Mouse (Mus musculus) forebrain, embryonic 10.5 days (tissue): Measurements from ENCODE around the gene Dnajc5. TPM values are rescaled to one million over a fixed set of nuclear protein-coding genes. Genes with fewer than 3 reads are reported as not detected.

Source experiments
- DNase-seq: peaks from one replicate; pipeline ENCODE4 v3.0.0-alpha.2; 2017; ENCODE audit warnings: low spot score; ENCODE audit errors: extremely low spot score
- H3K27ac ChIP-seq: fragments of 300-500 bp; sonication (generic); 2 replicates; pipeline ENCODE4 v1.5.1; 2016; ENCODE audit warnings: mild to moderate bottlenecking
- H3K27me3 ChIP-seq: fragments of 300-500 bp; sonication (generic); 2 replicates; pipeline ENCODE4 v1.6.1; 2016; ENCODE audit warnings: mild to moderate bottlenecking; ENCODE audit not compliant: poor library complexity, severe bottlenecking
- H3K36me3 ChIP-seq: fragments of 300-500 bp; sonication (generic); replicated peaks from 2 replicates; pipeline ENCODE4 v1.6.1; 2016; ENCODE audit warnings: mild to moderate bottlenecking, moderate library complexity
- H3K4me1 ChIP-seq: fragments of 300-500 bp; sonication (generic); 2 replicates; pipeline ENCODE4 v1.6.1; 2016
- H3K4me3 ChIP-seq: fragments of 300-500 bp; sonication (generic); 2 replicates; pipeline ENCODE4 v1.5.1; 2016; ENCODE audit warnings: mild to moderate bottlenecking, moderate library complexity
- H3K9me3 ChIP-seq: fragments of 300-500 bp; sonication (generic); 2 replicates; pipeline ENCODE4 v1.6.1; 2016; ENCODE audit warnings: mild to moderate bottlenecking, moderate library complexity
- WGBS: fragments of 180-500 bp; shearing (Covaris S2); methylation state at CpG from one replicate; pipeline ENCODE4 v1.1.7; 2016; 5-methylcytosine and 5-hydroxymethylcytosine counted together
- polyA plus RNA-seq: library from polyadenylated mRNA; unstranded; fragments of >200 nt; fragmentation: Nextera tagmentation; extraction: Ambion mirVana; gene quantifications from 2 replicates; pipeline ENCODE4 v1.2.1, GENCODE M21; 2016

Gene Dnajc5
- polyA plus RNA-seq, 1 experiment from 2014 or later = 92.3 TPM

DNA sequence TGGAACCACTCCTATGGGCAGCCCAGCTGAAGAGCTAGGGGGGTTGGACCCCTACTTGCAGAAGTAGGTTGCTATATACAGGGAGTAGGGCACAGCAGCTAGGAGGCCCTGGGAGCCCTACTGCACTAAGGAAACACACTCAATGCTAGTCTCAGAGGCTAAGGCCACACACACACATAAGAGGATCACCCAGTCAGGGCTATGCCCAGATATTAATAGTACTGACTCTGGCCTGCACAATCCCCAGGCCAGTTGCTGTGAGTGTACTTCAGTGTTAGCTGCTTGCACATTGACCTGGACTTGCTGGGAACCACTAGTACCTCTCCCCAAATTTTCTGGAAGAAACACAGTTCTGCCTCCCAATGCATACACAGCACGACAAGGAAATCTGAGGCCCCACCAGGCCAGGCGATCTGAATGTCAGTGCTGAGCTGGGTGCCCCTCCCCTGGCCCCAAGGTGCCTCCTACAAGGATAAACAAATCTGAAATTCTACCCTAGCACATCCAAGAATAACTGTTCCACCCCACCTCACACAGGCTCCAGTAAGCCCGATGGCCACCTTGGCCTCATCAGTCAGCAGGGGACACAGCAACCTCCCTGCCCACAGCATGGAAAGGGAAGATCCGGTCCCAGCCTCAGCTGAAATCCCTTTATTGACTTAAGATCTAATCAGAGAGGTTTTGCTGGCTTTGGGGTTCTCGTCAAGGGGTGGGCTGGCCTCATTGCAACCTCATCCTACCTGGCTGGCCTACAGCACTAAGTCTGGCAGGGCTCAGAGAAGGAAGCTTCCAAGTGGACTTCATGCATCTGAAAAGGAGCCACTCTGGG lies 58.7 kb downstream of the Dnajc5 start:
- Histone ChIP-seq H3K4me1 (peaks cover 31% of the 10 kb centered on the region), H3K27me3 (no peaks in the 10 kb centered on the region), H3K36me3 (peaks cover 16% of the 10 kb centered on the region), H3K4me3 (no peak overlapping the region), H3K9me3 (no peaks in the 10 kb centered on the region), H3K27ac (no peak overlapping the region)
- DNase-seq = no peak
- WGBS = 81% methylated on average over 5 of the region's 5 CpGs

DNA sequence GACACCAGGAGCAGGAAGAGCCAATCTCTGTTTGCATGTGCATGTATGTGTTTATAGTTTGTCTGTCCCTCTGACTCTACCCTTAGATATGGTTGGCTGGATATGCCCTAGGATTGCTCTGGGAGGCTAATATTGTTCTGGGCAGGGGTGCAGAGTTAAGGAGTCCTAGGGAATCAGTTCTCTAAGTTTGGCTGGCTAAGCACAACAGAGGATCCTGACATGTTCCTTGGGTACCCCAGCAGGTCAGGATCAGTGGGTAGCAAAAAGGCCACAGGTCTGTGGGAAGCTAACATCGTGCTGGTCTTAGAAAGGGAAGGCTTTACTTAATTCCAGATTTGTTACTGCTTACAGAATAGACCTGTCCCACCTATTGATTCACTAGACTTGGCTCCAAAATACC lies 59.4 kb downstream of the Dnajc5 start:
- Histone ChIP-seq H3K4me3 (no peak overlapping the region), H3K36me3 (peaks cover 18% of the 10 kb centered on the region), H3K27me3 (no peaks in the 10 kb centered on the region), H3K27ac (no peak overlapping the region), H3K4me1 (peaks cover 31% of the 10 kb centered on the region), H3K9me3 (no peaks in the 10 kb centered on the region)
- WGBS = 93% methylated on average over 1 of the region's 1 CpGs
- DNase-seq = no peak

DNA sequence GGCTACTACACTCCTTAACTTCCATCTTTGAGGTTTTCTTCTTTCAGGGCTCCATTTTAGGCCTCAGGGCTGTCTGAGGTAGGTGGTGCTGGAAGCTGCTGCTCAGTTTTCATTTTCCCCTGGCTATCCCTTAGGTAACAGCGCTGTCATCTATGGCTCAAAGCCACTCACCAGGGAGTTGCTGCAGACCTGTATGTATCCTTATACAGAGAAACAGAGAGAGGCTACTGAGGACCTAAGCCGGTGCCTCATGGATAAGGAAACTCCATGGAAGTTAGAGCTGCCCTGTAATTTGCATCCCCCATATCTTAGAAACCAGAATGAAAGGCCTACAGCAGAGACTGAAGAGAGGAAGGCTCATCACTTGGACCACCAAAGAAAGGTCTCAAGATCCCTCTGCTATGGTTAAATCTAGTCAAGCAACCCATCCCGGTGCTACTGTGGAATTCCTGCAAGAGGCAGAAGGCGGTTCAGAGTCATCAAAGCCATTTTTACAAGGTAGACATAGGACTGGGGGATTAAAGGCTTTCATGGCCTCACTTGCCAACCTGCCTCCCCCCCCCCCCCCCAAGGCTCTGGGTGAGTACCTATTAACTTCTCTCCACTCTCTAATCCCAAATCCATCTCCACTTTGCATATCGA lies 60.0 kb downstream of the Dnajc5 start:
- H3K27ac ChIP-seq = peak overlapping the region; percentile 95
- no peaks in the 10 kb centered on the region for H3K9me3 ChIP-seq
- WGBS = 86% methylated on average over 5 of the region's 5 CpGs
- peaks cover 31% of the 10 kb centered on the region for H3K4me1 ChIP-seq
- H3K27me3 ChIP-seq = no peaks in the 10 kb centered on the region
- DNase-seq = no peak
- H3K36me3 ChIP-seq = peaks cover 24% of the 10 kb centered on the region
- H3K4me3 ChIP-seq = peak overlapping the region; percentile 71

DNA sequence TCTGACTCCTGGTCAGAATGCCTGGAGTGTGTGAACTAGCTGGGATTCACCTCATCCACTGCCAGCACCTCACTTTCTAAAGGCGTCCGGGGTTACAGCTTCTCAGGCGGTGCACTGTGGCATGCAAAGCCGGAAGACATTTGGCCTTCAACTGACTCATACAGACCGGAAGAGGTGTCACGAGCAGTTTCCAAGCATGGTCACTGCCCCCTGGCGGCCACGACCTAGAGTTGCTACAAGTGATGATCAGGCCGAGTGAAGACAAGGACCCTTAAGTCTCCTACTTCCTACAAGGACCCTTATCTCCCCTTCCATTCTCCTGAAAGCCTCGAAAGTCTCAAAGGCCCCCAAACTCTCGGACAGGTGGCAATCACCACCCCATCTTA lies 60.7 kb downstream of the Dnajc5 start:
- no peaks in the 10 kb centered on the region for H3K9me3 ChIP-seq
- H3K4me3 ChIP-seq = peak overlapping the region; percentile 71
- peak overlapping the region; percentile 95 for H3K27ac ChIP-seq
- H3K4me1 ChIP-seq = peaks cover 31% of the 10 kb centered on the region
- 0% methylated on average over 11 of the region's 11 CpGs for WGBS
- DNase-seq = peak; percentile 88
- H3K27me3 ChIP-seq = no peaks in the 10 kb centered on the region
- peaks cover 32% of the 10 kb centered on the region for H3K36me3 ChIP-seq

DNA sequence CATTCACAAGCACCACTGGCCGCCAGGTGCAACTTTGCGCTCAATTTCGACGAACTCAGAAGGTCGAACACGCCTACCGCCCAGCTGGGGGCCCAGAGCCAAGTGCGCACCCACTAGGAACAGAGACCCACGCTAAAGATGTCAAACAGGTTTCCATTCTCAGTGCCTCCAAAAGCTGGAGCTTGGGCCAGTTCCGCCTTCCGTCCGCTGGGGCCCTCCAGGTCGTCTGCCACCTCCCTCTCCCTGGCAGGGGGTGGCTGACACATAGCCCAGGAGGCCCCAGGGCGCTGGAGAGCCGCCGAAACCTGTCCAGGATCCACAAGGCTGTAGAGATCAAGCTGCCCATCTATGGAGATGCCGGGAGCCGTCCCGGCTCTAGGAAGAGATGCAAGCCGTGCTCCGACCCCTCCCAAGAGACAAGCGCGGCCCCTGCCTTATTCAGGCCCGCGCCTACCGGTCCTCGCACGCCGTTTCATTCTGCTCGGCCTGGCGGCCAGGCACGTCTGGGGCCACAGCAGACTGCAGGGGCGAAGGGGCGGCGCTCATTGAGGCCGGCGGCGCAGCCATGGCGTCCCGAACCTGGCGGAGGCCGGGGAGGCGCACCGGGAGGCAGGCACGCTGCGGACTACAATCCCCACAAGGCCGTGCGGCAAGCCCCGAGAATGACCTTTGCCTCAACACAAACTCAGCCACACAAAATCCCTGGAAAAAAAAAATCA lies 61.3 kb downstream of the Dnajc5 start:
- under 1% methylated on average over 49 of the region's 49 CpGs for WGBS
- Histone ChIP-seq H3K4me1 (peaks cover 31% of the 10 kb centered on the region), H3K9me3 (no peaks in the 10 kb centered on the region), H3K27me3 (no peaks in the 10 kb centered on the region), H3K36me3 (peaks cover 37% of the 10 kb centered on the region), H3K4me3 (peak overlapping the region; percentile 71), H3K27ac (peak overlapping the region; percentile 95)
- DNase-seq = peak; percentile 77

DNA sequence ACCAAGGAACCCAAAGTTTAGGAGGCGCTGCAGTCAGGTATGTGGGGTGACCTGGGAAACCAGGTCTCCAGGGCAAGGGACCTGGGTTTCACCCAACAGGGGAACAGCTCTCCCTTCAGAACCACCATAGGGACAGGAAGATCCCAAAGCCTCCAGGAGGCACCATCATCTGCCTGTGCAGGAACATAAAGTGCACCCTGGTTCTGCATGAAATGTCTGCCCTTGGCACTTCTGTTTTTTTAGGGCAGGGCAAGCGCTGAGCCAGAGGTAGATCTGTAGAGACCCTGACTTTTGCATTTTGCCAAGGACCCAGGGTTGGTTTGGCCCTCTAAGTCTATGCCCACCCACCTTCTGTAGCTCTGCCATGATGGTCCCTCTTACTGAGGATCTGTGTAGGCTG lies 62.1 kb downstream of the Dnajc5 start:
- H3K9me3 ChIP-seq = no peaks in the 10 kb centered on the region
- no peaks in the 10 kb centered on the region for H3K27me3 ChIP-seq
- H3K36me3 ChIP-seq = peaks cover 45% of the 10 kb centered on the region
- H3K4me3 ChIP-seq = peak overlapping the region; percentile 71
- H3K4me1 ChIP-seq = peaks cover 31% of the 10 kb centered on the region
- WGBS = 79% methylated on average over 2 of the region's 2 CpGs
- peak; percentile 13 for DNase-seq
- H3K27ac ChIP-seq = 0 out of 2 replicates have a peak overlapping the region, but pooled peaks have one; percentile 95

DNA sequence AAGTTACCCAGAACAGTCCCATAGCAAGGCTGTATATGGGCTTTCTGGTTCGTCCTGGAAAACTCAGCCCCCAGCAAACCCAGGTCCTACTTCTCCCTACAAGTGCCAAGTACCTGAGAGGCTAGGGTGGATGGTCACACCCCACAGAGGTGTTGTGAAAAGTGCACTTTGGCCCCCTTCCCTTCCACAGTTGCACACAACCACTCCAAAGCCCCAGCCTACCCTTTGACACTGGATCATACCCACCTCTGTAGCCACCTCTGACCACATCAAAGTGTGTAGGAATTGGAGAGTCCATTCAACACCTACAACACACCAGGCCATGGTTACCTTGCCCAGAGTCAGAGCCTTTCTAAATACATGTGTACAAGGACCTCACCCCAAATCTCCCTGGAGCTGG lies 62.7 kb downstream of the Dnajc5 start:
- Histone ChIP-seq H3K27ac (no peak overlapping the region), H3K4me3 (no peak overlapping the region), H3K9me3 (no peaks in the 10 kb centered on the region), H3K27me3 (no peaks in the 10 kb centered on the region), H3K36me3 (peaks cover 51% of the 10 kb centered on the region), H3K4me1 (peaks cover 31% of the 10 kb centered on the region)
- 95% methylated on average over 1 of the region's 1 CpGs for WGBS
- DNase-seq = no peak

DNA sequence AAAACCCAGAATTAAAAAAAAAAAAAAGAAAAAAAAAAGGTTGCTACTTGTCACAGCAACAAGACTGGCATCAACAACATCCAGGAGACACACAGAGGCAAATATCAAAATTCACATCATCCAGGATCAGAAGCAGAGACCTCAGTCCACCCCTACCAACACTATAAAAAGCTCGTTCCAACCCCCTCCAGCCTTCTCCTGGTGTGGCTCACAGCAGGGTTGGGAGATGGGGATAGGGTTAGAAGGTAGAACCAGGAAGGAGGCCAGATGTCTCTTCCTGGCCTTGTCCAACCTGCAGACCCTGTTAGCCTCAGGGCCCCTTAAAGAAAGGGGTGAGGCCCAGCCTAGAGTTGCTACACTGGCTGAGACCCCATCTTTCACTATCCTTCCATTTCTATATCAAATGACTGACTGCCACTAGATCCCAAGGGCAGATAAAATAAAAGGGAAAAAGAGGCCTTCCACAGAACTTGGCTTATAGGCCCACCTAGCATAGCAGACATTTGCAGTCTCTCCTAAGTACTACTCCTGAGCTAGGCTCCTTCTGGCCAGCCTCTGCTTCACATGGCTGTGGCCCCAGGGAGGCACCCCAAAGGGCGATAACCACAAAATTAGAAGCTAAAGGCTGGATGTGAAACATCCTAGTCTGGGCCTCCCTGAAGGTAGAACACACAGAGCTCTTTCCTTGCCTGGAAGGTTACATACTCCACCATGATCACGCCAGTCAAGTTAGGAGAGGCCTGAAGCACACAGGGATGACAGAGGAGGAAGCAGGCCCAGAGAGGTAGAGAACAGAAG lies 63.4 kb downstream of the Dnajc5 start:
- Histone ChIP-seq H3K36me3 (peaks cover 58% of the 10 kb centered on the region), H3K9me3 (no peaks in the 10 kb centered on the region)

DNA sequence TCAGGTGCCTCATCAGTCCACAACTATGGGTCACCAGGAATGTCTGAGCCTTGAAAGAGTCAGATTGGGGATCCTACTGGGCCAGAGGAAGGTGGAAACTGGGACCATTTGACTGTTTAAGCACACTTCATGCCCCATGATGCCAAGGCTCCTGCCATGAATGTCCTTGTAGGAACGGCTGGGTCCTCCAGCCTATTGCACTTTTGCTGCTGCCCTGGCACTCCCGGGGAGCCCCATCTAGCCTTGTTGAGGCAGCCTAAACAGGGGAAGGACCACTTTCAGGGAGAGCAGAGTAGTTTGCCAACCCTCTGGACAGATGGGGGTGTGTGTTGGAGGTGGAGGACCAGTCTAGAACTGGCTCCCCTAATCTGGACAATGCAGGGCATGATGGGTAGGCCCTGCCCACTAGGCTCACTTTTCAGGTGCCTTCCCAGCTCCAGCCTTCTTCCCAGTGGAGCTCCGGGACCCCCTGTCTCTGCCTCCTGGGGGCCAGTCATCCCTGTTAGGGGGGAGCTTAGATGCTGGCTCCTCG lies 64.2 kb downstream of the Dnajc5 start, which contains the start of gene Uckl1:
TSS of gene Uckl1 (minus strand) at position 482 of the 532 bp plus-strand sequence.
- 94% methylated on average over 4 of the region's 4 CpGs for WGBS
- peak; percentile 13 for DNase-seq
- H3K36me3 ChIP-seq = peaks cover 66% of the 10 kb centered on the region

More for the DNA sequence above, 63.4 kb downstream of the Dnajc5 start:
- WGBS = 89% methylated on average over 3 of the region's 3 CpGs
- H3K27me3 ChIP-seq = no peaks in the 10 kb centered on the region
- DNase-seq = peak; percentile 9
- H3K27ac ChIP-seq = no peak overlapping the region
- H3K4me3 ChIP-seq = no peak overlapping the region
- peaks cover 31% of the 10 kb centered on the region for H3K4me1 ChIP-seq

DNA sequence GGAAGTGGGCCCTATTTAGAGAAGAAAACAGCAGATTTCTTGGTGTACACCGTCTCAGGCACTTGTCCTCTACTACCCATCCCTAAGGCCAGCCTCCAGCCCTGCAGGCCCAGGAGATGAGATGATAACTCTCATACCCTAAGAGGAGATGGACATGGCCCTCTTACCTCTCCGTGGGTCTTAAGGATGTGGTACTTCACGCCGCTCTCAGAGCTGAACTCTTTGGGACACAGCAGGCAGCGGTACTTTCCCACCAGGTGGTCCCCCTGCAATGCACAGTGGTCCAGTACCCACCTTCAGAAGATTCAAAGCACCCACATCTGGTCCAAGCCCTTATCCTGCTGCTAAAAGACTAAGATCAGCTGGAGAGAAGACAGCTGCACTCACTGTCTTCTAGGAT lies 65.2 kb downstream of the Dnajc5 start:
- H3K36me3 ChIP-seq = peaks cover 77% of the 10 kb centered on the region
- no peaks in the 10 kb centered on the region for H3K9me3 ChIP-seq
- 96% methylated on average over 5 of the region's 5 CpGs for WGBS

More for the DNA sequence above, 64.2 kb downstream of the Dnajc5 start, which contains the start of gene Uckl1:
- no peaks in the 10 kb centered on the region for H3K27me3 ChIP-seq
- H3K4me3 ChIP-seq = no peak within 1 kb of the TSS
- peaks cover 26% of the 10 kb centered on the region for H3K4me1 ChIP-seq
- H3K27ac ChIP-seq = no peak within 1 kb of the TSS
- no peaks in the 10 kb centered on the region for H3K9me3 ChIP-seq

DNA sequence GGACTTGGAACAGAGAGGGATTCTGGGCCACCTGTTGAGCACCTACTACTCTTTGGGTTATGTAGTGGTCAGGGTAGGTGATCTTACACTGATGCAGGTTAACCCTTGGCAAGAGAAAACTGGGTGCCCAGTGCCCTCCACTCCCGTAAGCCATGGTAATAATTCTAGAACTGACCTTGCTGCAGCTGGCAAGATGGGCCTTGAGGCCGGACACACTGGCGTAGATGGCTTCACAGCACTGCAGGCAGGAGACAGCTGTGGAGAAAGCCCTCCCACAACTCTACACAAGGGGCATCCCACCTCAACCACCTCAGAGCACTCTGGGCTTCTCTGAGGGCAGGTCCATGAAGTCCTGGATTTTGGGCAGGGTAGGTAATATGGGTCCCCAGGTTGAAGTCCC lies 65.8 kb downstream of the Dnajc5 start:
- peaks cover 82% of the 10 kb centered on the region for H3K36me3 ChIP-seq
- DNase-seq = no peak
- no peaks in the 10 kb centered on the region for H3K27me3 ChIP-seq
- H3K27ac ChIP-seq = no peak overlapping the region
- WGBS = 95% methylated on average over 3 of the region's 3 CpGs
- peaks cover 21% of the 10 kb centered on the region for H3K4me1 ChIP-seq
- no peak overlapping the region for H3K4me3 ChIP-seq
- no peaks in the 10 kb centered on the region for H3K9me3 ChIP-seq

More for the DNA sequence above, 65.2 kb downstream of the Dnajc5 start:
- no peaks in the 10 kb centered on the region for H3K27me3 ChIP-seq
- no peak overlapping the region for H3K27ac ChIP-seq
- no peak for DNase-seq
- no peak overlapping the region for H3K4me3 ChIP-seq
- H3K4me1 ChIP-seq = peaks cover 20% of the 10 kb centered on the region

DNA sequence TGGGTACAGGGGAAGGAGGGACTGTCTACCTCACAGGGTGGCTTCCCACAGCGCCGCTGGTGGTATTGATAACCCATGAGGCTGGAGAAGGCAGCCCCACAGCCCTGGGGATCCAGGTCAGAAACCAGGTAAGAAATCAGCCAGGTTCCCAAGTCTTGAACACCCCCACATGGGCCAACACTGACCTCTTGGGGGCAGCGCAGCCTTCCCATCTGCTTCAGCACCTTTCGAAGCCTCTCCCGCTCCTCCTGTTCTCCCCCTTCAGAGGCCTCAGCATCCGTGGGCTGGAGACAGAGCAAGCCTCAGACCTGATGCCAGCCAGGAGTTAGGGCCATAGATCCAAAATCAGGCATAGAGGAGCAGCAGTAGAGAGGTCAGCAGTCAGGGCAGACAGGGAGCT lies 67.5 kb downstream of the Dnajc5 start:
- no peaks in the 10 kb centered on the region for H3K27me3 ChIP-seq
- no peak overlapping the region for H3K27ac ChIP-seq
- H3K36me3 ChIP-seq = peaks cover 80% of the 10 kb centered on the region
- H3K9me3 ChIP-seq = no peaks in the 10 kb centered on the region
- H3K4me1 ChIP-seq = peaks cover 20% of the 10 kb centered on the region
- H3K4me3 ChIP-seq = no peak overlapping the region
- no peak for DNase-seq
- 79% methylated on average over 6 of the region's 6 CpGs for WGBS
